Mouse (Mus musculus) liver, embryonic 14.5 days (tissue): ENCODE data around the gene Plxna4. TPM values are rescaled to one million over a fixed set of nuclear protein-coding genes. Genes with fewer than 3 reads are reported as not detected.

Source experiments
- ATAC-seq: fragments of 200-750 bp; cut with Nextera tagmentation; 2 replicates; pipeline ENCODE4 v1.8.0; 2017; ENCODE audit warnings: moderate number of reproducible peaks, mild to moderate bottlenecking, moderate library complexity; ENCODE audit not compliant: insufficient read depth
- DNase-seq, 3 experiments: peaks; one replicate each; pipeline ENCODE4 v3.0.0-alpha.2; 2012 to 2013; ENCODE audit warnings: low read depth in 3 of 3, low spot score in 3 of 3
- H3K27ac ChIP-seq: fragments of 300-500 bp; sonication (generic); 2 replicates; pipeline ENCODE4 v1.5.1; 2014; ENCODE audit warnings: moderate library complexity, mild to moderate bottlenecking, control low read depth, inconsistent platforms
- H3K27me3 ChIP-seq: fragments of 300-500 bp; sonication (generic); 2 replicates; pipeline ENCODE4 v1.6.1; 2014; ENCODE audit warnings: mild to moderate bottlenecking, low read length, moderate library complexity; ENCODE audit not compliant: control insufficient read depth, insufficient read depth
- H3K36me3 ChIP-seq: fragments of 300-500 bp; sonication (generic); replicated peaks from 2 replicates; pipeline ENCODE4 v1.6.1; 2014; ENCODE audit warnings: low read depth; ENCODE audit not compliant: control insufficient read depth, insufficient read depth
- H3K4me1 ChIP-seq, 2 experiments: fragments of 200-500 bp in 1 of 2; fragments of 300-500 bp in 1 of 2; sonication (generic) in 1 of 2; replicated peaks; 2 replicates each; pipeline ENCODE4 v1.6.1; 2012 to 2014; ENCODE audit warnings: antibody characterized with exemption in 1 of 2, inconsistent platforms in 1 of 2, low read length in 1 of 2; ENCODE audit not compliant: control insufficient read depth in 2 of 2, insufficient read depth in 2 of 2
- H3K4me2 ChIP-seq: fragments of 300-500 bp; sonication (generic); 2 replicates; pipeline ENCODE4 v1.6.1; 2014; ENCODE audit warnings: low read depth, mild to moderate bottlenecking, control low read depth, moderate library complexity
- H3K4me3 ChIP-seq, 2 experiments: fragments of 200-500 bp in 1 of 2; fragments of 300-500 bp in 1 of 2; sonication (generic) in 1 of 2; 2 replicates each; pipeline ENCODE4 v1.5.1; 2012 to 2014; ENCODE audit warnings: low read depth in 2 of 2, low read length in 2 of 2, mild to moderate bottlenecking in 2 of 2, control low read depth in 1 of 2, inconsistent platforms in 1 of 2, moderate library complexity in 1 of 2; ENCODE audit not compliant: insufficient read depth in 1 of 2
- H3K9ac ChIP-seq: fragments of 300-500 bp; sonication (generic); replicated peaks from 2 replicates; pipeline ENCODE4 v1.6.1; 2014; ENCODE audit warnings: mild to moderate bottlenecking, control low read depth, moderate library complexity
- H3K9me3 ChIP-seq: fragments of 300-500 bp; sonication (generic); 2 replicates; pipeline ENCODE4 v1.6.1; 2016; ENCODE audit warnings: low read length, mixed read lengths; ENCODE audit not compliant: control insufficient read depth
- CTCF ChIP-seq: IDR thresholded peaks from 2 replicates; pipeline ENCODE4 v1.5.1; 2016; ENCODE audit warnings: antibody characterized with exemption, low read depth, control low read depth
- EP300 ChIP-seq: IDR thresholded peaks from 2 replicates; pipeline ENCODE4 v1.6.1; 2016; ENCODE audit warnings: antibody characterized with exemption, low read depth
- WGBS: fragments of 180-500 bp; shearing (Covaris S2); extraction: QIAGEN DNeasy Blood & Tissue Kit; methylation state at CpG from one replicate; pipeline ENCODE4 v1.1.7; 2014; ENCODE audit not compliant: insufficient replicate concordance; 5-methylcytosine and 5-hydroxymethylcytosine counted together
- polyA plus RNA-seq, 2 experiments: library from polyadenylated mRNA; depleted of rRNA in 1 of 2; stranded (reverse) in 1 of 2; unstranded in 1 of 2; fragments of >200 nt; fragmentation: Nextera tagmentation in 1 of 2; extraction: Ambion mirVana in 1 of 2; gene quantifications; 2 replicates each; pipeline versions ENCODE4 v1.2.1 to v1.2.3; 2012 to 2014

Plxna4 gene
- polyA plus RNA-seq, 2 experiments: 0.17 to 0.25 TPM

DNA sequence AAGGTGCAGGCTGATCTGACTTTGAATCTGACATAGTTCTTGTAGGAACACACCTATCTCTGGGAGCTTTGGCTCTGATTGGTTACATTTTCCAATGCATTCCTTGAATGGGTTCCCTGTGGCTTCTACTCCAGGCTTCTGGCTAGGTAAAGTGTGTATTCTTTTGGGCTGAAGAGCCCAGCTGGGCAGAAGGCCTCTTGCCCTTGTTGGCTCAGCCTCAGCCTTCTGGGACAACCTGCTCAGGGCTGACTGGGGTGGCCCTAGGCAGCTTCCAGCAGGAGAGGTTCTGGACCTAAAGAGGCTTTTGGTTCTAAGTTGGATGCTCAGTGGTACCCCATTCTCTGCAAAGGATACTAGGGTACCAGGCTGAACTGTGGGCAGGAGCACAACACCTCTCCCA is 386.5 kb downstream of the Plxna4 start:
- no peak for ATAC-seq
- TF ChIP-seq CTCF (no peak), EP300 (no peak)
- Histone ChIP-seq H3K4me3 (no peak overlapping the region), H3K27me3 (no peaks in the 10 kb centered on the region), H3K27ac (no peak overlapping the region), H3K9ac (no peak overlapping the region), H3K36me3 (no peaks in the 10 kb centered on the region), H3K9me3 (no peaks in the 10 kb centered on the region), H3K4me2 (no peak overlapping the region), H3K4me1 (no peaks in the 10 kb centered on the region)
- no peak for DNase-seq

DNA sequence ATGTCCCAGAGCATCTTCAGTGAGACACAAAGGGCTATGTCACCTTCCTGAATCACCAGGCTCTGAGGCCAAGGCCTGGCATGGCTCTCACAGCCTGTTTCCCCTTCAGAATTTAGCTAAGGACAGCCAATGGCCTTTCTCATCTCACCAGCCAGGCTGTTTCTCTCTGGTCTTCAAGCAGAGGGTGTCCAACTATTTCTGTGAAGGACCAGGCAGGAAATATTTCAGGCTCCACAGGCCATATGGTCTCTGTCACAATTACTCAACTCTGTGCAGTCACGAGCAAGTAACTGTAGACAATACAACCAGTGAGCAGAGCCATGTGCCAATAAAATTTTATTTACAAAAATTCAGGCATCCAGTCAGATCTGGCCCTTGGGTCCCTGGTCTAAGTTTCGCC is 388.4 kb downstream of the Plxna4 start:
- 28% methylated on average over 2 of the region's 2 CpGs for WGBS
- Histone ChIP-seq H3K9me3 (no peaks in the 10 kb centered on the region), H3K4me2 (no peak overlapping the region), H3K4me3 (no peak overlapping the region), H3K9ac (no peak overlapping the region), H3K27ac (no peak overlapping the region), H3K4me1 (no peaks in the 10 kb centered on the region), H3K27me3 (no peaks in the 10 kb centered on the region), H3K36me3 (no peaks in the 10 kb centered on the region)
- TF ChIP-seq CTCF (no peak), EP300 (no peak)
- DNase-seq: no peak
- no peak for ATAC-seq

DNA sequence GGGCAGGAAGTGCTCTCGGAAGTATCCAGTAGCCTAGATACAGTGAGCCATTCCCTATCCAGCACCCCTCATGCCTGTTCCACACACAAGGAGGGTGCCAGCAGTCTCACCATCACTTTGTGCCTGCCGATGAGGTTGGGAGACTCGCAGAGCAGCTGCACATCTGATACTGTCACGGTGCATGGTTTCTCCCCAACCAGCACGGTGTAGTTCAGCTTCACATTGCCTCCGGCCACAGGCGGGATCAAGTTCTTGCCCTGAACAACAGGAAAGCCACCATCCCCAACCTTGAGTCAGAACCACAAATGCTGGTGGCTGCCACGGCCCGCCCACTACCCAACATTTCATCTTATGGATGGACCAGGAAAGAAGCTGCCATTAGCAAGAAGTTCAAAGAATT is 391.1 kb downstream of the Plxna4 start:
- no peaks in the 10 kb centered on the region for H3K36me3 ChIP-seq
- H3K4me3 ChIP-seq: no peak overlapping the region
- no peak for ATAC-seq
- 46% methylated on average over 9 of the region's 9 CpGs for WGBS
- H3K4me2 ChIP-seq: no peak overlapping the region
- H3K27ac ChIP-seq: no peak overlapping the region
- H3K27me3 ChIP-seq: no peaks in the 10 kb centered on the region
- TF ChIP-seq CTCF (no peak), EP300 (no peak)
- DNase-seq: no peak
- no peaks in the 10 kb centered on the region for H3K9me3 ChIP-seq
- H3K4me1 ChIP-seq: no peaks in the 10 kb centered on the region
- H3K9ac ChIP-seq: no peak overlapping the region

DNA sequence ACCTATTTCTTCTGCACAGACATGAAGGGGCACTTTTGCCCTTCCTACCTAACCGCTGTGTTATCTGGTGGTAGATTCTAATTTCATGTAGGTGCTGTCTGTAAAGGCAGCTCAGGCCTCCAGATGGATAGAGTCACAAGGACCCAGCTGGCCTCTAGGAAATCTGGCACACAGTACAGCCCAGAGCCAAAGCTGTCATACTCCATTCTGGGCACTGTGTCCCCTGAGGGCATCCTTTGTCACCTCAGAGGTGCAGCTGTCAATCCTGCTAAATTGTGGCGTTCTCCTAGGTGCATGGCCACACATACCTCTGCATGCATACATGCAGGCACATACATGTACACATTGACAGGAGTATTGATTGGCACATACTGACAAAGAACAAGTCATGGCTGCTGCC is 394.9 kb downstream of the Plxna4 start:
- Histone ChIP-seq H3K27me3 (no peaks in the 10 kb centered on the region), H3K4me3 (no peak overlapping the region), H3K4me2 (no peak overlapping the region), H3K9ac (no peak overlapping the region), H3K27ac (no peak overlapping the region), H3K4me1 (no peaks in the 10 kb centered on the region), H3K36me3 (no peaks in the 10 kb centered on the region), H3K9me3 (no peaks in the 10 kb centered on the region)
- ATAC-seq: no peak
- no peak for TF ChIP-seq CTCF
- no peak for TF ChIP-seq EP300
- WGBS: 65% methylated on average over 2 of the region's 2 CpGs
- DNase-seq: no peak

DNA sequence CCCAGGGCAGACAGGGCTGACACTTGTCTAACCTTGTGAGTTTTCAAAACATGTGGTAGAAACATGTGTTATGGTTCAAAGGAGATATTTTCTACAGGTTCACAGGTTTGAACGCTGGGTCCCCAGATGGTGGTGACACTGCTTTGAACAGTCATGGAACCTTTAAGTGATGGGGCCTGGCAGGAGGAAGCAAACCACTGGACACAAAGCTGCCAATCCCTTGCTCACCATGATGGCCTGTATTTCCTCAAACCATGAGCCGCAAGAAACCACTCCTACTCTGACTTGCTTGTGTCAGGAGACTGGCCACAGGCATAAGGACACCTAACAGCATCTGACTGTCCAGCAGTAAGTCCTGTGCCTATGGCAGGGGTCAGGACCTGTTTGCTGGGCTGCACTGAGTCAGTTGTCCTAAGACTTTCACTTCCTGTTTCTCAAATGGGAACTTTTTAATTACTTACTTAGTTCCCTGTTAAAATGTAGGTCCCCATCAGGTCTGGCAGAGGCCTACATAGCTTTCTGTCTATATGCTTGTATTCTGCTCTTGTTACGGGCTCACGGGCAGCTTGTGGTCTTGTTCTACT is 403.5 kb downstream of the Plxna4 start:
- H3K4me1 ChIP-seq: no peaks in the 10 kb centered on the region
- TF ChIP-seq EP300: no peak
- TF ChIP-seq CTCF: no peak
- no peak overlapping the region for H3K4me3 ChIP-seq
- DNase-seq (no peak), ATAC-seq (no peak)
- H3K27me3 ChIP-seq: no peaks in the 10 kb centered on the region
- no peaks in the 10 kb centered on the region for H3K9me3 ChIP-seq
- H3K4me2 ChIP-seq: no peak overlapping the region
- H3K27ac ChIP-seq: no peak overlapping the region
- no peak overlapping the region for H3K9ac ChIP-seq
- WGBS: 65% methylated on average over 4 of the region's 4 CpGs
- no peaks in the 10 kb centered on the region for H3K36me3 ChIP-seq
